Mouse (Mus musculus) adrenal gland, postnatal 4 days (tissue): ENCODE data around the gene Asgr2. TPM values are rescaled to one million over a fixed set of nuclear protein-coding genes. Genes with fewer than 3 reads are reported as not detected.
"Not testable (repeated sequence)": the region's sequence is repeated elsewhere in the genome, so short reads cannot be mapped to it uniquely, and the experiment has no call there.

Experiments
- DNase-seq, 2 experiments: peaks; one replicate each; pipeline ENCODE4 v3.0.0; 2021 to 2022; ENCODE audit warnings: low spot score in 2 of 2, mixed read lengths in 2 of 2
- long read RNA-seq, 2 experiments: library from polyadenylated mRNA; stranded (forward); transcript quantifications; one replicate each; pipeline ENCODE4 v2.0.0; 2021
- total RNA-seq, 2 experiments: library from RNA; stranded (reverse); gene quantifications; 2 replicates each; pipeline ENCODE4 v1.2.3; 2021

Asgr2 gene
- 10 to 100 TPM in 1 of 2 experiments, 1 to 10 TPM in 1; 1.8 to 14.6 TPM for total RNA-seq
- long read RNA-seq, experiment 1, partial matches to known transcripts = 0 of 4 reads
- long read RNA-seq, experiment 1, other reads (novel, unspliced or antisense) = 2 of 4 reads
- long read RNA-seq, experiment 2, partial matches to known transcripts = 0 of 2 reads
- long read RNA-seq, experiment 2, other reads (novel, unspliced or antisense) = 2 of 2 reads

GRCm38 (mm10) chr11:70091986-70092783, at the start of gene Asgr2:
TSS of gene Asgr2 (plus strand) at chr11:70092644.
- DNase-seq = peak in 1 of 2 experiments; percentile 48

GRCm38 (mm10) chr11:70043665-70044064, 48.8 kb upstream of the Asgr2 start:
- DNase-seq = no peak

GRCm38 (mm10) chr11:70045435-70045834, 47.0 kb upstream of the Asgr2 start:
- DNase-seq = no peak

DNA sequence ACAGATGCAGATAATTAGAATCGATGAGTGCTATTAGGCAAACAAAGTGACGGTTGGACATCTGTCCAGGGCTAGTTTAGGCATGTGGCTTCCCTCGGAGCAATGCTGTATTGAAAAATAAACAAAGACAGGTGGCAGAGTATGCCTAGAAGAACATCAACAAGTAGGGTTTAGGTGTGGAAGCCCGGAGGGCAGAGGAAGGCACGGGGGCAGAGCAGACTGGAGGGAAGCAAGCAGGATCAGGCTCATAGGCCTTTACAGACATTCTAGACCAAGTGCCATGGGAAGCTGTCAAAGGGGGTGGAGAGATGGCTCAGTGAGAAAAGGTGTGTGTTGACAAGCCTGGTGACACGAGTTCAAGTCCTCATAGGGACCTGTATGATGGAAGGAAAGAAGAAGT, 43.1 kb upstream of the Asgr2 start:
- DNase-seq = no peak

- no peak for DNase-seq
Observed at GRCm38 (mm10) chr11:70049816-70050215, 42.6 kb upstream of the Asgr2 start.

DNA sequence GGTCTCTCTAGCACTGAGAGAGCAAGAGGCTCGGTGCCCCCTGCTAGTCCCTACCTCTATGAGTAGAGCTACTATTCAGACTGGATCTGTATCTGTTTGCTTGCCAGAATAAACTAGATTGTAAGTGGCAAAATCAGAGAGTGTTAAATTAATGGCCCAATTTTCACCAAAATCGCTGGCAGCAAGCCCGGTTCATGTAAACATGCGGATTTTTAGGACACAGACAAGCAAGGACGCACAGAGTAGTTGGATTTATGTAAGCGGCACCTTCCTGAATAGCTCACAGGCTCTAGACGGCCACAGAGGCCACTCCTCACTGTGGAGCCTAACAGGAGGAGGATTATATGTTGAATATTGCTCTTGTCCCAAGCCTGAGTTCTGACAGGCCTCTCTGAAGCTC, 39.3 kb upstream of the Asgr2 start:
- no peak for DNase-seq

DNA sequence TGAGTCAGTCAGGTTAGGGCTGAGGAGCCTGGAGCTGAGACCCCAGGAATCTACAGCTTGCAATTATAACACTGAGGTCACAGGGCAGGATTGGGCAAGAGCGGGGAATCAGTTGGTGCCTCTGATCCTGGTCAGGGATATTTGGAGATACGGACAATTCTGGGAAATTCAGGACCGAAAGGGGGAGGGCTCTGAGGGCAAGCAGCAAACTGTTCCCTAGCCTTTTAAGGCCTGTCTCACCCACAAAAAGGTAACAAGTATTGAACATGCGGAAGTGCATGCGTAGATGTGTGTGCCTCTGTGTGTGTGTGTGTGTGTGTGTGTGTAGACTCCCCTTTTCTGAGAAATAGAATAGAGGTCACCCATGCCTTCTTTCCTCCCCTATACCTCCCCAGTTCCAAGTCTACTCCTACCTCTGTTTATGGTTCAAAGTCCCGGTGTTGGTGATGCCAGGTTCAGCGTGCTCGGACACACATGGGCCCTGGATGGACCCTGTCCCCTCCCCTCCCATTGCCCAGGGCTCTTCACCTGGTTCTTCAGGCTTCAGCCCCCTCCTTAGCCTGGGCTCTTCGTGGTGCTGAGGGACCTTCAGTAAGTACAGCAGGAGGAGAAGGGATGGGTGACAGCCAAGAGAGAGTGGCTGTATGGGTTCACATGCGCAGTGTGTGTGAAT, 38.4 kb upstream of the Asgr2 start, which contains the start of gene Asgr1:
TSS of gene Asgr1 (plus strand) at position 188 of the 673 bp plus-strand sequence.
- DNase-seq = no peak

- peak; percentile 51 to 69 for DNase-seq
Observed at GRCm38 (mm10) chr11:70055618-70056214, 36.7 kb upstream of the Asgr2 start.

DNA sequence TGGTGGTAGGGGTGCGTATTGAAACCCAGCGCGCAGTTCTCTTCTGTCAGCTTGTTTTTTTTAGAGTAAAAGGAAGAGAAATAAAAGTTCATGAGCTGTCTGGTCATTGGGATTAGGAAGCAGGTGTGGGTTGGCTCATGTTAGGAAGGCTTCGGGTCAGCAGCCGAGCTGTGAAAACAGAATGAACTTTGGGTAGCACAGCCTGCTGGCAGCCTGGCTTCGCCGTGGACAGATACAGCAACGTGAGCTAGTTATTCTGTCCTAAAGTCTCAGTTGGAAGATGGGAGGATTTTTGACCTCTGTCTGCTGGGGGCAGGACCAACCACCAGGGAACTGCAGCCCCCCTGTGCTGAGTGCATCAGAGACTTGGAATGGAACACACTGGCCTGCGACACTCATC, 34.6 kb upstream of the Asgr2 start:
- no peak for DNase-seq

DNA sequence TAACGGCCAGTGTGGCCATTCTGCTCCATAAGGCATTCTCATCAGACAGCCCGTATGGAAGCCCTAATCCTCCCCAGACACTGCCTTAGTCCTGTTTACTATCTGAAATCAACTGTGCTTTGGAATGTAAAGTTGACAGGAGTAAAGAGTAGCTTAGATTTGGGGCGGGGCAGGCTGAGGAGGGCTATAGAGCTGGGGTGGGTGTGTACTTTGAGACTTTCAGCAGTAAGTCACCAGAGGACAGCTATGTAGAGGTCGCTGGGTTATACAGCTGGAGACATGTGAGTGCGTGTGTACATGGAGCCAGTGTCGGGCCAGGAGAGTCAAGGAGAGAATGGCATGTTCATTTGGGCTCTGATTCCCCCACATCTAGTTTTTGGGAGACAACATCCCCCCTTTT, 32.5 kb upstream of the Asgr2 start:
- DNase-seq = no peak

- DNase-seq = no peak
Observed at GRCm38 (mm10) chr11:70063053-70063452, 29.4 kb upstream of the Asgr2 start.

GRCm38 (mm10) chr11:70066701-70067100, 25.7 kb upstream of the Asgr2 start:
- DNase-seq = no peak

DNA sequence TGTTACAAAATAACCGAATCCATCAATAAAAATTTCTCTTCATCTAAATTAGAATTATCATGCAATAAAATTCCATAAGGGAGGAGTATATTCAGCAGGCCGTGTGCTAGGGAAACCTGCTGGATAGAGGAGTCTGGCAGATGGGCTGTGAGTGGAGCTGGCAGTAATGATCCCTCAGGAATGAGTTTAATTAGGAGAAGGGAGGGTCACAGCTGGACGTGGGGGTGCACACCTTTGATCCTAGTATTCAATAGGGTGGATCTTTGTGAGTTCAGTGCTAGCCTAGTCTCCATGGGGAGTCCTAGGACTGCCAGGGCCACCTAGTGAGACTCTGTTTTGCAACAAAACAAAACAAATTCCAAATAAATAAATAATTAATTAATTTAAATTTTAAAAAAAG, 24.2 kb upstream of the Asgr2 start:
- no peak for DNase-seq

DNA sequence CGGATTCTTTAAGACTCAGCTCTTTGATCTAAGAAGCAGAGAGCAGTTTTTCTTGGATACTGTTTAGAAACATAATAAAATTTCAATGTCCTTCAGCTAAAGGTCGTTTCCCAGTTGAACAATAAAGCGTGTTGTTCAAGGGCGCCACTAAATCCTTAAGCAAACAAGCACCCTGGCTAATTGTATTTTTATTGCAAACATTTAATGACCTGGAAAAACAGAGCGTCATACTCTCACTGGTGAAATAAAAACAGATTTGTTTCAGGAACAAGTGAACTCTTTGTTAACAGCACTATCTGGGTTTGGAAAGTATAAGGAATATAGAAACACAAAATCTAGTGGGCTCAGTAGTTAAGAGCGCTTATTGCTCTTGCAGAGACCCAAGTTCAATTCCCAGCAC, 22.4 kb upstream of the Asgr2 start:
- DNase-seq = no peak

DNA sequence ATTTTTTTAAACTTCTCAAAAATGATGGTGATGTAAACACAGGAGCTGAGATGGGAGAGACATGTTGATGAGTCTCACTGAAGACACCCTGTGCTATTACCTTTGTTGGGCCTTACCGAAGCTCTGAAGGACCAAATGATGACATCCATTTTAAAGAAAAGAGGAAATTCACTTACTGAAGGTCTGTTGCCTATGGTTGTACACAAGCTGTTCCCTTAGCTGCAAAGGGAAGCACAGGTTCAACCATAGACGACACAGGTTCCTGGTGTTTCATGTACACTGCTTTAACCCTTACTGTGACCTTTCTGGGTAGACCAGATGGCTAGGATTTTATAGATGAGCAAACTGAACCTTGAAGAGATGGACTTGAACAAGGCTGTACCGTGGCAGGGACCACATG, 21.8 kb upstream of the Asgr2 start:
- not testable (repeated sequence) for DNase-seq

- DNase-seq = peak; percentile 60 to 62
Observed at GRCm38 (mm10) chr11:70074379-70075071, 17.9 kb upstream of the Asgr2 start.

DNA sequence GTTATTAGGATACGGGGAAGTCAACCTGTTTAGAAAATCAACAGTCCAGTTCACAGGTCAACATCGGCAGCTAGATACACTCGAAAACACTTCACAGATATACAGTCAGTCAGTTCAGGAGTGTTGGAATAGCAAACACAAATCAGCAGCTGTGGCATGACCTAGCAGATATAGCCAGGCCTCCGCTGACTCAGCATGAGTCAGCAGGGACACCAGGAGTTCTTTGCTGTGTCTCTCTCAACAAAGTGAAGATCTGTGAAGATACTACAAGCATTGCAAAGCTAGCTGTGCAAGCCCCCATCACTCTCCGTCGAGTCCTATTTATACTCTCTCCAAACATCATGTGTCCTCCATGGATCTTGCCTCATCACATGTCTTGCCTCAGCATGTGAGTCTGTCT, 16.9 kb upstream of the Asgr2 start:
- DNase-seq = no peak

DNA sequence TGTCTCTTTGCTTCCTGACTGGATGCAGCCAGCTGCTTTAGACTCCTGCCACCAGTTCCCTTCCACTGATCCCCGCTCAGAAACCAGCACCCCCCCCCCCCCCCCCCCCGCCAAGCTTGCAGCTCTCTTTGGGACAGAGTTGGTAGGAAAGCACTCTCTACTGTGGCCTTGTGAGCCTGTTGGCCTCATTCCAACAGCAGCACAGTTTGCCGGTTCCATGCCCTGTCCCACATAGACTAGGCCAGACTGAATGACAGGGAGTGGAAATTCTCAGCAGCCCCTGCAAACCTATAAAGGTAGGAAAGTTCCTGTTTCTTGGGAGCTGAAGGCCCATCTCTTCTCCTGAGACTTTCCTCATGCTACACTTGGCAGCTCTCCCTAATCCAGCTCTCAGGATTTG, 15.0 kb upstream of the Asgr2 start:
- DNase-seq = no peak

DNA sequence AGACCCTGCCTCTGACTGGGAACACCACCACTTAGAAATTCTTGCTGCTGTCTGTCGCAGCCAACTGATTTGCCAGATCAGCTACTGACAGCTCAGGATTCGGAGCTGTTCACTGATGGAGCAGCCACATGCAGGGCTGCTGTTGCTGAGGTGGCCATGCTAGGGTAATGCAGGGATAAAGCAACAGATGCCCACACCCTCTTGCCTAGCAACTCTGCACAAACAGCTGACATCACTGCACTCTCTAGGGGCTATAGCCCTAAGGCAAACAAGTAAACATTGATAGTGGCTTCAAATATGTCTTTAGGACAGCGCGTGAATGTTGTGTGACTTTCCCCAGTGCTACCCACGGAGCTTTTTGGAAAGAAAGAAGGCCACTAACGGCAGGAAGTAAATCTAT, 13.3 kb upstream of the Asgr2 start:
- DNase-seq = no peak

- DNase-seq = no peak
Observed at GRCm38 (mm10) chr11:70079928-70080327, 12.5 kb upstream of the Asgr2 start.
